ENCODE assay signal across 27 mouse cellular contexts in genomic region chr10:110971044-110971443, GRCm38 (mm10). TPM values are rescaled to one million over a fixed set of nuclear protein-coding genes. Genes with fewer than 3 reads are reported as not detected.
"Had no signal": no experiment of that assay in that cellular context is flagged by ENCODE, and none has a peak within 500 bp of the region (broad histone marks: within the 10 kb centered on the region; RNA-seq: fewer than 3 reads in every experiment).

No protein-coding gene starts in this region.

- H3K4me1 ChIP-seq: embryonic facial prominence, embryonic 15.5 days; forebrain, embryonic 12.5 days; forebrain, embryonic 13.5 days had no signal

- H3K4me2 ChIP-seq: embryonic facial prominence, embryonic 12.5 days; embryonic facial prominence, embryonic 13.5 days; embryonic facial prominence, embryonic 15.5 days; forebrain, embryonic 12.5 days; forebrain, embryonic 13.5 days; forebrain, embryonic 15.5 days had no signal

- H3K27me3 ChIP-seq: embryonic facial prominence, embryonic 12.5 days; embryonic facial prominence, embryonic 13.5 days; embryonic facial prominence, embryonic 15.5 days; forebrain, embryonic 12.5 days; forebrain, embryonic 13.5 days; forebrain, embryonic 15.5 days had no signal

- H3K9ac ChIP-seq: embryonic facial prominence, embryonic 12.5 days; embryonic facial prominence, embryonic 13.5 days; embryonic facial prominence, embryonic 15.5 days; forebrain, embryonic 12.5 days; forebrain, embryonic 13.5 days; forebrain, embryonic 15.5 days; forebrain, postnatal 0 days had no signal

- H3K4me3 ChIP-seq: embryonic facial prominence, embryonic 10.5 days; embryonic facial prominence, embryonic 12.5 days; embryonic facial prominence, embryonic 13.5 days; embryonic facial prominence, embryonic 15.5 days; erythroblast, embryonic 14.5 days; forebrain, embryonic 10.5 days; forebrain, embryonic 12.5 days; forebrain, embryonic 13.5 days; forebrain, embryonic 15.5 days; gastrocnemius, adult 2 months; heart, adult 2 months had no signal

- H3K9me3 ChIP-seq: embryonic facial prominence, embryonic 10.5 days; embryonic facial prominence, embryonic 12.5 days; embryonic facial prominence, embryonic 13.5 days; embryonic facial prominence, embryonic 15.5 days; forebrain, embryonic 10.5 days; forebrain, embryonic 12.5 days; forebrain, embryonic 13.5 days; forebrain, embryonic 15.5 days had no signal

- ATAC-seq: forebrain, embryonic 13.5 days; forebrain, embryonic 14.5 days; forebrain, embryonic 15.5 days; forebrain, embryonic 16.5 days; forebrain, postnatal 0 days had no signal

- H3K27ac ChIP-seq: embryonic facial prominence, embryonic 10.5 days; embryonic facial prominence, embryonic 12.5 days; embryonic facial prominence, embryonic 13.5 days; embryonic facial prominence, embryonic 15.5 days; forebrain, embryonic 10.5 days; forebrain, embryonic 12.5 days; forebrain, embryonic 13.5 days; forebrain, embryonic 15.5 days; gastrocnemius, adult 2 months; heart, adult 2 months had no signal

- DNase-seq: cerebellum, adult 8-10 months; cerebellum, adult 9-10 months; cerebellum, adult 9-11 months; cerebellum, postnatal 10 days; cerebellum, postnatal 14 days; cerebellum, postnatal 25 days; cerebellum, postnatal 36 days; embryo, embryonic 11 days; forebrain, postnatal 0 days; gastrocnemius, adult 2 months; gastrocnemius, postnatal 10 days; gastrocnemius, postnatal 14 days; gastrocnemius, postnatal 25 days; gastrocnemius, postnatal 36 days; heart, adult 18-20 months; heart, adult 2 months had no signal

RNA-seq across cellular contexts. Expression of gene Zdhhc17, which starts 38.9 kb away (rescaled TPM):
- polyA plus RNA-seq: erythroblast, embryonic 14.5 days had no signal
